Mouse (Mus musculus) MEL (cell line): ENCODE measurements around the gene Spag6l.

Experiments
- CTCF ChIP-seq, 3 experiments: IDR thresholded peaks in 2 of 3; conservative IDR thresholded peaks in 1 of 3; 2 replicates each; pipeline ENCODE4 v1.5.1; 2011 to 2012; ENCODE audit warnings: low read length in 3 of 3, low read depth in 2 of 3, mild to moderate bottlenecking in 2 of 3, improper control_type of control experiment in 1 of 3, inconsistent platforms in 1 of 3, mixed read lengths in 1 of 3, moderate library complexity in 1 of 3; ENCODE audit not compliant: control insufficient read depth in 1 of 3, insufficient read depth in 1 of 3, poor library complexity in 1 of 3, severe bottlenecking in 1 of 3
- POLR2A ChIP-seq, 2 experiments: IDR thresholded peaks; 2 replicates each; pipeline ENCODE4 v1.6.1; 2011 to 2012; ENCODE audit warnings: low read length in 2 of 2, mild to moderate bottlenecking in 2 of 2, control low read depth in 1 of 2, improper control_type of control experiment in 1 of 2, low read depth in 1 of 2, moderate library complexity in 1 of 2; ENCODE audit not compliant: control insufficient read depth in 1 of 2, insufficient read depth in 1 of 2, poor library complexity in 1 of 2
- TAL1 ChIP-seq: IDR thresholded peaks from 2 replicates; pipeline ENCODE4 v1.6.1; 2012; ENCODE audit warnings: mild to moderate bottlenecking, inconsistent platforms, low read length, moderate library complexity, mixed read lengths

DNA sequence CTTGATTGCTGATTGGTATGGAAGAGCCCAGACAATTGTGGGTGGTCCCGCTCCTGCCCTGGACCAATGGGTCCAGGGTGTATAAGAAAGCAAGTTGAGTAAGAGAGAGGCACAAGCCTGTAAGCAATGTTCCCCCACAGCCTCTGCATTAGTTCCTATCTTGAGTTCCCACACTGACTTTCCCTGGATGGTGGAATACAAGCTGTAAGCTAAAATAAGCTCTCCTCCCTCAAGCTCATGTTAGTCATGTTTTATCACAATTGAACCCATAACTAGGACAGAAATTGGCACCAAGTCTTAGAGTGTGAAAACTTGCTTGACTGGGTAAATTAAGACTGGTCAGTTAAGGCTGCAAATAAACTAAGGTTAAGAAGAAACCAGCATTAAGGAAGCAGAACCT lies 26.3 kb upstream of the Spag6l start:
- no peak for TF ChIP-seq POLR2A (IDR thresholded peaks at IDR 0.05; ENCODE audit: control insufficient read depth in 1 of 2, insufficient read depth in 1 of 2, low read depth in 1 of 2, low read length in 2 of 2, poor library complexity in 1 of 2)
- no peak for TF ChIP-seq CTCF (IDR thresholded peaks at IDR 0.05 in 2 of 3, conservative IDR thresholded peaks at IDR 0.05 in 1 of 3; ENCODE audit: control insufficient read depth in 1 of 3, insufficient read depth in 1 of 3, low read depth in 2 of 3, low read length in 3 of 3, poor library complexity in 1 of 3, severe bottlenecking in 1 of 3)
- TF ChIP-seq TAL1: no peak
